Mouse (Mus musculus) myocyte (in vitro differentiated cells): Measurements from ENCODE around the gene Tmem86a. TPM values are rescaled to one million over a fixed set of nuclear protein-coding genes. Genes with fewer than 3 reads are reported as not detected.
A peak's percentile ranks its signal among the peaks of the same experiment; 100 is the strongest.

ENCODE experiments used
- H3K27me3 ChIP-seq: one replicate; pipeline ENCODE4 v1.6.1; 2011; ENCODE audit not compliant: control insufficient read depth, insufficient read depth, insufficient read length
- H3K36me3 ChIP-seq: one replicate; pipeline ENCODE4 v1.6.1; 2011; ENCODE audit not compliant: control insufficient read depth, insufficient read depth
- H3K4me2 ChIP-seq: one replicate; pipeline ENCODE4 v1.6.1; 2011; ENCODE audit warnings: low read depth, control low read depth
- H3K4me3 ChIP-seq: one replicate; pipeline ENCODE4 v1.5.1; 2011; ENCODE audit warnings: mild to moderate bottlenecking, control low read depth, moderate library complexity
- H3K79me2 ChIP-seq: one replicate; pipeline ENCODE4 v1.6.1; 2011; ENCODE audit not compliant: control insufficient read depth, insufficient read depth
- H3ac ChIP-seq: one replicate; pipeline ENCODE4 v1.6.1; 2011; ENCODE audit not compliant: control insufficient read depth, insufficient read length
- CEBPB ChIP-seq: IDR thresholded peaks from 2 replicates; pipeline ENCODE4 v1.6.1; 2011; ENCODE audit warnings: mild to moderate bottlenecking, moderate library complexity; ENCODE audit not compliant: poor library complexity, insufficient read depth, severe bottlenecking
- E2F4 ChIP-seq: IDR thresholded peaks from one replicate; pipeline ENCODE4 v1.6.1; 2011; ENCODE audit warnings: mild to moderate bottlenecking, control low read depth, moderate library complexity; ENCODE audit not compliant: insufficient read depth
- MAX ChIP-seq: IDR thresholded peaks from one replicate; pipeline ENCODE4 v1.6.1; 2011; ENCODE audit warnings: low read depth, mild to moderate bottlenecking, control low read depth
- MYOD1 ChIP-seq, 3 experiments: IDR thresholded peaks; one replicate each; pipeline ENCODE4 v1.6.1; 2011; ENCODE audit warnings: control low read depth in 2 of 3, low read depth in 2 of 3, mild to moderate bottlenecking in 2 of 3, moderate library complexity in 1 of 3; ENCODE audit not compliant: insufficient read length in 2 of 3, control insufficient read depth in 1 of 3
- MYOG ChIP-seq, 3 experiments: IDR thresholded peaks; one replicate each; pipeline ENCODE4 v1.6.1; 2011; ENCODE audit warnings: control low read depth in 2 of 3, low read depth in 2 of 3, mild to moderate bottlenecking in 2 of 3; ENCODE audit not compliant: insufficient read length in 2 of 3, control insufficient read depth in 1 of 3, insufficient read depth in 1 of 3
- POLR2A ChIP-seq: IDR thresholded peaks from one replicate; pipeline ENCODE4 v1.6.1; 2011; ENCODE audit warnings: low read depth, mild to moderate bottlenecking, control low read depth, moderate library complexity; ENCODE audit not compliant: insufficient read length
- POLR2AphosphoS2 ChIP-seq: IDR thresholded peaks from one replicate; pipeline ENCODE4 v1.6.1; 2011; ENCODE audit warnings: low read depth, control low read depth; ENCODE audit not compliant: insufficient read length
- REST ChIP-seq: IDR thresholded peaks from one replicate; pipeline ENCODE4 v1.6.1; 2011; ENCODE audit warnings: mild to moderate bottlenecking, control low read depth, moderate library complexity; ENCODE audit not compliant: insufficient read depth, insufficient read length
- SRF ChIP-seq: IDR thresholded peaks from one replicate; pipeline ENCODE4 v1.6.1; 2011; ENCODE audit warnings: low read depth; ENCODE audit not compliant: control insufficient read depth, insufficient read length
- TCF12 ChIP-seq: IDR thresholded peaks from one replicate; pipeline ENCODE4 v1.6.1; 2011; ENCODE audit warnings: mild to moderate bottlenecking, control low read depth; ENCODE audit not compliant: poor library complexity, insufficient read depth, severe bottlenecking
- TCF3 ChIP-seq: IDR thresholded peaks from one replicate; pipeline ENCODE4 v1.6.1; 2011; ENCODE audit warnings: low read depth, control low read depth; ENCODE audit not compliant: insufficient read length
- USF1 ChIP-seq: IDR thresholded peaks from one replicate; pipeline ENCODE4 v1.6.1; 2011; ENCODE audit warnings: low read depth, mild to moderate bottlenecking, control low read depth, moderate library complexity
- polyA plus RNA-seq: library from polyadenylated mRNA; unstranded; fragments of >200 nt; fragmentation: generic; extraction: Trizol; gene quantifications from one replicate; pipeline ENCODE4 v1.2.1, GENCODE M21; 2012; ENCODE audit warnings: missing spikeins

The Tmem86a gene
- polyA plus RNA-seq, 1 experiment = 28.6 TPM

DNA sequence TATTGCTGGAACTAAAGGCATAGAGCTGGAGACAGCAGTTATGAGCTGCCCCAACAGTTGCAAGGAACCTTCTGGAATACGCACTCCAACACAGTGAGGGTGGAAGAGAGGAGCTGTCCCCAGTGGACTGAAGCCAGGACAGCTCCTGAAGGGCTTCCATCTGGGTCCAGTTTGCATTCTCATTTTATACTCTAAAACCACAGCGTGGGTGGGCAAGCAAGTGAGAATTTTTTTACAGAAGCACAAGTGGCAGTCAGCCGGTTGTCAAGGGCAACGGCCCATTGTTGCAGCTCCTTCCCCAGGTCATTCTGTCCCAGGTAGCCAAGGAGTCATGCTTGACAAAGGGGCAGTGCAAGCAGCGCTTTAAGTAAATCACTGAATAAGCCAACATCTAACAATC lies 30.8 kb upstream of the Tmem86a start:
- H3K79me2 ChIP-seq = no peaks in the 10 kb centered on the region
- H3K36me3 ChIP-seq = no peaks in the 10 kb centered on the region
- H3K4me2 ChIP-seq = no peak overlapping the region
- H3K27me3 ChIP-seq = no peaks in the 10 kb centered on the region
- H3K4me3 ChIP-seq = no peak overlapping the region
- no peak overlapping the region for H3ac ChIP-seq
- no peak for TF ChIP-seq CEBPB
- TF ChIP-seq TCF12 = no peak
- no peak for TF ChIP-seq REST
- TF ChIP-seq MYOD1 (IDR thresholded peaks at IDR 0.05; ENCODE audit: control insufficient read depth in 1 of 3, insufficient read length in 2 of 3, low read depth in 2 of 3) = peak in 1 of 3 experiments; percentile 18

- no peak overlapping the region for H3K4me3 ChIP-seq
- H3K36me3 ChIP-seq = no peaks in the 10 kb centered on the region
- no peak overlapping the region for H3K4me2 ChIP-seq
- no peaks in the 10 kb centered on the region for H3K27me3 ChIP-seq
- TF ChIP-seq MAX (no peak), REST (no peak), POLR2A (no peak), POLR2AphosphoS2 (no peak), SRF (no peak), MYOG (IDR thresholded peaks at IDR 0.05; ENCODE audit: control insufficient read depth in 1 of 3, insufficient read depth in 1 of 3, insufficient read length in 2 of 3, low read depth in 2 of 3) (no peak), USF1 (no peak), TCF3 (no peak), TCF12 (no peak), MYOD1 (IDR thresholded peaks at IDR 0.05; ENCODE audit: control insufficient read depth in 1 of 3, insufficient read length in 2 of 3, low read depth in 2 of 3) (no peak), E2F4 (no peak), CEBPB (no peak)
- H3K79me2 ChIP-seq = no peaks in the 10 kb centered on the region
- no peak overlapping the region for H3ac ChIP-seq
These were observed 29.4 kb upstream of the Tmem86a start for GRCm38 (mm10) chr7:47020956-47021355.

- no peaks in the 10 kb centered on the region for H3K79me2 ChIP-seq
- H3K4me2 ChIP-seq = peak overlapping the region; percentile 68
- no peaks in the 10 kb centered on the region for H3K27me3 ChIP-seq
- no peak overlapping the region for H3K4me3 ChIP-seq
- TF ChIP-seq CEBPB (no peak), MYOD1 (IDR thresholded peaks at IDR 0.05; ENCODE audit: control insufficient read depth in 1 of 3, insufficient read length in 2 of 3, low read depth in 2 of 3) (no peak), E2F4 (no peak), POLR2A (no peak), TCF3 (no peak), MAX (no peak)
- H3K36me3 ChIP-seq = no peaks in the 10 kb centered on the region
- no peak overlapping the region for H3ac ChIP-seq
These were observed 27.9 kb upstream of the Tmem86a start for GRCm38 (mm10) chr7:47022482-47022881.

- no peaks in the 10 kb centered on the region for H3K79me2 ChIP-seq
- no peak overlapping the region for H3K4me3 ChIP-seq
- TF ChIP-seq TCF3 (no peak), SRF (no peak), POLR2AphosphoS2 (no peak)
- H3K36me3 ChIP-seq = no peaks in the 10 kb centered on the region
- no peaks in the 10 kb centered on the region for H3K27me3 ChIP-seq
- no peak overlapping the region for H3K4me2 ChIP-seq
- H3ac ChIP-seq = no peak overlapping the region
These were observed 26.9 kb upstream of the Tmem86a start for GRCm38 (mm10) chr7:47023530-47023929.

GRCm38 (mm10) chr7:47024454-47024853 lies 25.9 kb upstream of the Tmem86a start:
- Histone ChIP-seq H3K36me3 (no peaks in the 10 kb centered on the region), H3K27me3 (no peaks in the 10 kb centered on the region), H3ac (no peak overlapping the region), H3K4me2 (no peak overlapping the region), H3K4me3 (no peak overlapping the region), H3K79me2 (no peaks in the 10 kb centered on the region)
- no peak for TF ChIP-seq REST
- TF ChIP-seq TCF3 = no peak
- TF ChIP-seq SRF = no peak
- no peak for TF ChIP-seq POLR2A
- TF ChIP-seq POLR2AphosphoS2 = no peak
- TF ChIP-seq MYOG (IDR thresholded peaks at IDR 0.05; ENCODE audit: control insufficient read depth in 1 of 3, insufficient read depth in 1 of 3, insufficient read length in 2 of 3, low read depth in 2 of 3) = no peak
- no peak for TF ChIP-seq MAX
- no peak for TF ChIP-seq E2F4
- TF ChIP-seq USF1 = no peak
- no peak for TF ChIP-seq TCF12
- TF ChIP-seq MYOD1 (IDR thresholded peaks at IDR 0.05; ENCODE audit: control insufficient read depth in 1 of 3, insufficient read length in 2 of 3, low read depth in 2 of 3) = no peak

DNA sequence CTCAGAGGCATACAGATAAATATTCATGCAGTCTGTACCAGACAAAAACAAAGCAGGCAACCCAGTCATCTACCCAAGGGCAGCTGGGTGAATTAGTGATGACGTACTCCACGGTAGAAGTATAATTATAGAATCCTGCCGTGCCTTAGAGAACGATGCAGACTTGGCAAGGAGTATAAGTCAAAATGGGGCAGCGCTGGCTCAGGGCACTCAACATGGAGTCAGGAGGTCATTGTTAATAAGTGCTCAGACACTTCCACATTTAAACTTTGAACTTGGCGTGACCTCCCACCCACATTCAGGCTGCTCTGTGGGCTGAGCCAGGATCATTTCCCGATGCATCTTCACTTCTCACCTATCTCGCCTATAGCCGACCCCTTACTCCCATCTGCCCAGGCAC lies 25.0 kb upstream of the Tmem86a start:
- Histone ChIP-seq H3K4me3 (no peak overlapping the region), H3ac (no peak overlapping the region), H3K79me2 (no peaks in the 10 kb centered on the region), H3K4me2 (no peak overlapping the region), H3K36me3 (no peaks in the 10 kb centered on the region), H3K27me3 (no peaks in the 10 kb centered on the region)
- TF ChIP-seq USF1 = no peak
- no peak for TF ChIP-seq CEBPB
- no peak for TF ChIP-seq REST
- no peak for TF ChIP-seq POLR2AphosphoS2
- TF ChIP-seq TCF3 = no peak
- TF ChIP-seq MYOG (IDR thresholded peaks at IDR 0.05; ENCODE audit: control insufficient read depth in 1 of 3, insufficient read depth in 1 of 3, insufficient read length in 2 of 3, low read depth in 2 of 3) = no peak
- no peak for TF ChIP-seq SRF
- TF ChIP-seq MYOD1 (IDR thresholded peaks at IDR 0.05; ENCODE audit: control insufficient read depth in 1 of 3, insufficient read length in 2 of 3, low read depth in 2 of 3) = no peak
- no peak for TF ChIP-seq TCF12
- TF ChIP-seq MAX = no peak
- no peak for TF ChIP-seq POLR2A
- TF ChIP-seq E2F4 = no peak
